Mouse (Mus musculus) kidney, adult 9 months (tissue): ENCODE data around the gene R3hcc1l.
A peak's percentile ranks its signal among the peaks of the same experiment; 100 is the strongest.

Experiments used
- DNase-seq: peaks from one replicate; pipeline ENCODE4 v3.0.0; 2022

Gene R3hcc1l

GRCm38 (mm10) chr19:42601445-42601844, 82.9 kb downstream of the R3hcc1l start:
- peak; percentile 67 for DNase-seq

- DNase-seq = no peak
Observed at GRCm38 (mm10) chr19:42602041-42602440, 83.5 kb downstream of the R3hcc1l start.

- DNase-seq = no peak
Observed at GRCm38 (mm10) chr19:42602576-42602975, 84.0 kb downstream of the R3hcc1l start.

- DNase-seq = no peak
Observed at GRCm38 (mm10) chr19:42608082-42608481, 89.5 kb downstream of the R3hcc1l start.

- DNase-seq = no peak
Observed at GRCm38 (mm10) chr19:42609716-42610115, 91.2 kb downstream of the R3hcc1l start.

GRCm38 (mm10) chr19:42611746-42612145, 93.2 kb downstream of the R3hcc1l start:
- no peak for DNase-seq

GRCm38 (mm10) chr19:42612654-42613053, 94.1 kb downstream of the R3hcc1l start, which contains the start of gene Loxl4:
Gene Loxl4, minus strand, starts transcription at chr19:42612813.
- DNase-seq = peak; percentile 59

GRCm38 (mm10) chr19:42613116-42613515, 94.6 kb downstream of the R3hcc1l start:
- DNase-seq = peak; percentile 38

- DNase-seq = no peak
Observed at GRCm38 (mm10) chr19:42613647-42614225, 95.2 kb downstream of the R3hcc1l start.

GRCm38 (mm10) chr19:42628068-42628467, 109.5 kb downstream of the R3hcc1l start:
- peak; percentile 84 for DNase-seq

GRCm38 (mm10) chr19:42631541-42631961, 113.0 kb downstream of the R3hcc1l start:
- DNase-seq = peak; percentile 61

- DNase-seq = no peak
Observed at GRCm38 (mm10) chr19:42632301-42632700, 113.7 kb downstream of the R3hcc1l start.

- no peak for DNase-seq
Observed at GRCm38 (mm10) chr19:42633650-42634049, 115.1 kb downstream of the R3hcc1l start.

GRCm38 (mm10) chr19:42636631-42637030, 118.1 kb downstream of the R3hcc1l start:
- DNase-seq = no peak

- no peak for DNase-seq
Observed at GRCm38 (mm10) chr19:42638604-42639481, 120.3 kb downstream of the R3hcc1l start.

- DNase-seq = no peak
Observed at GRCm38 (mm10) chr19:42639544-42639943, 121.0 kb downstream of the R3hcc1l start.

- no peak for DNase-seq
Observed at GRCm38 (mm10) chr19:42640211-42640610, 121.7 kb downstream of the R3hcc1l start.
